Mouse (Mus musculus) ES-Bruce4 (cell line): Measurements from ENCODE around the gene 4930442H23Rik. TPM values are rescaled to one million over a fixed set of nuclear protein-coding genes. Genes with fewer than 3 reads are reported as not detected.
A peak's percentile ranks its signal among the peaks of the same experiment; 100 is the strongest.

Experiments used
- H3K27ac ChIP-seq: 2 replicates; pipeline ENCODE4 v1.5.1; 2012; ENCODE audit warnings: low read length, inconsistent platforms; ENCODE audit not compliant: insufficient read depth
- H3K27me3 ChIP-seq: 2 replicates; pipeline ENCODE4 v1.6.1; 2012; ENCODE audit warnings: mild to moderate bottlenecking, low read length, inconsistent platforms; ENCODE audit not compliant: control insufficient read depth, poor library complexity, insufficient read depth, severe bottlenecking
- H3K36me3 ChIP-seq: 2 replicates; pipeline ENCODE4 v1.6.1; 2012; ENCODE audit warnings: inconsistent platforms, mild to moderate bottlenecking, low read length, moderate library complexity; ENCODE audit not compliant: control insufficient read depth, poor library complexity, insufficient read depth, severe bottlenecking
- H3K4me1 ChIP-seq: one replicate; pipeline ENCODE4 v1.8.1; 2011; ENCODE audit warnings: low read length; ENCODE audit not compliant: control insufficient read depth, insufficient read depth
- H3K4me3 ChIP-seq: 2 replicates; pipeline ENCODE4 v1.5.1; 2011; ENCODE audit warnings: low read depth, mild to moderate bottlenecking, low read length
- H3K9ac ChIP-seq: 2 replicates; pipeline ENCODE4 v1.6.1; 2012; ENCODE audit warnings: low read depth, mild to moderate bottlenecking, inconsistent platforms; ENCODE audit not compliant: poor library complexity, severe bottlenecking
- H3K9me3 ChIP-seq: replicated peaks from 2 replicates; pipeline ENCODE4 v1.6.1; 2012; ENCODE audit warnings: mild to moderate bottlenecking, low read length, inconsistent platforms; ENCODE audit not compliant: control insufficient read depth, poor library complexity, insufficient read depth, severe bottlenecking
- CTCF ChIP-seq: IDR thresholded peaks from one replicate; pipeline ENCODE4 v1.8.1; 2011; ENCODE audit warnings: low read depth, low read length
- EP300 ChIP-seq: IDR thresholded peaks from 2 replicates; pipeline ENCODE4 v1.6.1; 2011; ENCODE audit warnings: low read depth, low read length; ENCODE audit not compliant: insufficient read depth
- POLR2A ChIP-seq: IDR thresholded peaks from one replicate; pipeline ENCODE4 v1.8.1; 2011; ENCODE audit warnings: low read length; ENCODE audit not compliant: insufficient read depth
- polyA plus RNA-seq: library from polyadenylated mRNA; stranded (reverse); fragments of >200 nt; gene quantifications from 2 replicates; pipeline ENCODE4 v1.2.4, GENCODE M21; 2011; ENCODE audit warnings: low read depth; ENCODE audit not compliant: missing spikeins, insufficient read depth, insufficient read length

4930442H23Rik gene
- polyA plus RNA-seq, 1 experiment, result not detected

GRCm38 (mm10) chr10:81161602-81162317, 21.9 kb downstream of the 4930442H23Rik start:
- Histone ChIP-seq H3K36me3 (peaks cover 18% of the 10 kb centered on the region), H3K9me3 (no peaks in the 10 kb centered on the region), H3K27ac (no peak overlapping the region), H3K4me3 (no peak overlapping the region), H3K27me3 (no peaks in the 10 kb centered on the region), H3K4me1 (no peaks in the 10 kb centered on the region), H3K9ac (no peak overlapping the region)
- TF ChIP-seq POLR2A (no peak), CTCF (no peak), EP300 (no peak)

GRCm38 (mm10) chr10:81154736-81155135, 28.9 kb downstream of the 4930442H23Rik start:
- no peak for TF ChIP-seq CTCF
- TF ChIP-seq POLR2A, result no peak
- TF ChIP-seq EP300, result no peak
- Histone ChIP-seq H3K9me3 (no peaks in the 10 kb centered on the region), H3K36me3 (peaks cover 14% of the 10 kb centered on the region; the same call in 1 of the 2 replicates), H3K9ac (no peak overlapping the region), H3K27ac (no peak overlapping the region), H3K4me3 (no peak overlapping the region), H3K27me3 (no peaks in the 10 kb centered on the region), H3K4me1 (no peaks in the 10 kb centered on the region)

- no peaks in the 10 kb centered on the region for H3K9me3 ChIP-seq
- no peak overlapping the region for H3K27ac ChIP-seq
- H3K36me3 ChIP-seq, result peaks cover 14% of the 10 kb centered on the region; the same call in 1 of the 2 replicates
- no peaks in the 10 kb centered on the region for H3K4me1 ChIP-seq
- no peaks in the 10 kb centered on the region for H3K27me3 ChIP-seq
- no peak overlapping the region for H3K4me3 ChIP-seq
- H3K9ac ChIP-seq, result 0 out of 2 replicates have a peak overlapping the region, but pooled peaks have one; percentile 4
- TF ChIP-seq CTCF, result no peak
- TF ChIP-seq EP300, result no peak
- no peak for TF ChIP-seq POLR2A
Observed at GRCm38 (mm10) chr10:81154313-81154712, 29.3 kb downstream of the 4930442H23Rik start.

- no peak overlapping the region for H3K4me3 ChIP-seq
- H3K9me3 ChIP-seq, result no peaks in the 10 kb centered on the region
- H3K27ac ChIP-seq, result no peak overlapping the region
- no peak overlapping the region for H3K9ac ChIP-seq
- peaks cover 19% of the 10 kb centered on the region for H3K36me3 ChIP-seq
- TF ChIP-seq CTCF (no peak), EP300 (no peak), POLR2A (no peak)
- H3K27me3 ChIP-seq, result no peaks in the 10 kb centered on the region
- no peaks in the 10 kb centered on the region for H3K4me1 ChIP-seq
Observed at GRCm38 (mm10) chr10:81152609-81153008, 31.0 kb downstream of the 4930442H23Rik start.

GRCm38 (mm10) chr10:81151261-81151660, 32.4 kb downstream of the 4930442H23Rik start:
- Histone ChIP-seq H3K27me3 (no peaks in the 10 kb centered on the region), H3K36me3 (peaks cover 14% of the 10 kb centered on the region), H3K9ac (no peak overlapping the region), H3K4me3 (no peak overlapping the region), H3K27ac (no peak overlapping the region), H3K9me3 (no peaks in the 10 kb centered on the region), H3K4me1 (no peaks in the 10 kb centered on the region)
- TF ChIP-seq POLR2A, result no peak

- peak overlapping the region; percentile 44 for H3K27ac ChIP-seq
- no peak for TF ChIP-seq CTCF
- H3K36me3 ChIP-seq, result peaks cover 31% of the 10 kb centered on the region
- peak overlapping the region; percentile 69 for H3K9ac ChIP-seq
- no peaks in the 10 kb centered on the region for H3K4me1 ChIP-seq
- peak overlapping the region; percentile 21 for H3K4me3 ChIP-seq
- no peaks in the 10 kb centered on the region for H3K27me3 ChIP-seq
- H3K9me3 ChIP-seq, result no peaks in the 10 kb centered on the region
Observed at GRCm38 (mm10) chr10:81146296-81146695, 37.4 kb downstream of the 4930442H23Rik start.
